In the genomic region with DNA sequence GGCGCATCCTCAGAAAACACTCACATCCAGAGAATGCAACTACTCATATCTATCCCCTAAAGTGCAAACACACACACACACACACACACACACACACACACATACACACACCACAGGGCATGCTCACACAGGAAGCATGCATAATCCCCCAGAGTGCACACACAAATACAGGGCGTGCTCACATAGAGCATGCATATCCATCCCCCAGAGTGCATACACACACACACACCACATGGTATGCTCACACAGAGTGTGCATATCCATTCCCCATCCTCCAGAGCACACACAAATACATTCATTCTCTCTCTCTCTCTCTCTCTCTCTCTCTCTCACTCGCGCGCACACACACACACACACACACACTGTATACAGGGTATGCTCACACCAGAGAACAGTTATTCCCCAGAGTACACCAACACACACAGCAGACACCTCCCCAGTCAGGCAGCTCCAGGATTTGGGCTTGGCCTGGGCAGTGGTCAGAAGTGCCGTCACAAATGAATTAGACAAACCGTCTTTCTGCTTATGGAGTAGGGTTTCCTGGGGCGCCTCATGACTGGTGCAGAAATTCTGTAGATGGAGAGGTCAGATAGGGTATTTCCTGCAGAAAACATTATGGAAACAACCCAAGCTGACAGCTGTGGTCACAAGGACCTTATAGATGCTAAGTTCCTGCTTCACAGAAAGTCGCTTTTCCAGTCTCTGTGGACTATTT, we compare ENCODE assay signal across 10 mouse cellular contexts. TPM values are rescaled to one million over a fixed set of nuclear protein-coding genes. Genes with fewer than 3 reads are reported as not detected.
A peak's percentile ranks its signal among the peaks of the same experiment; 100 is the strongest.
DNase-seq lines count a peak whose midpoint lies in the region; ATAC-seq lines count a peak whose summit lies in the region.
"Had no signal": no experiment of that assay in that cellular context is flagged by ENCODE, and none has a peak within 500 bp of the region (broad histone marks: within the 10 kb centered on the region; RNA-seq: fewer than 3 reads in every experiment).

No protein-coding gene starts in this region.

- no peaks in the 10 kb centered on the region for H3K9me3 ChIP-seq in forebrain, embryonic 11.5 days (ENCODE audit: control insufficient read depth, low read length)
- no peaks in the 10 kb centered on the region for H3K9me3 ChIP-seq in forebrain, embryonic 12.5 days
- no peaks in the 10 kb centered on the region for H3K9me3 ChIP-seq in midbrain, embryonic 11.5 days (ENCODE audit: control insufficient read depth, low read length)
- H3K9me3 ChIP-seq in midbrain, embryonic 14.5 days (ENCODE audit: control insufficient read depth, low read length), result no peaks in the 10 kb centered on the region
- H3K9me3 ChIP-seq in limb, embryonic 10.5 days (replicated peaks), result no peaks in the 10 kb centered on the region
- no peaks in the 10 kb centered on the region for H3K9me3 ChIP-seq in stomach, embryonic 15.5 days

- 77% methylated on average over 9 of the region's 9 CpGs for WGBS in forebrain, embryonic 11.5 days
- 87% methylated on average over 9 of the region's 9 CpGs for WGBS in forebrain, embryonic 12.5 days
- WGBS in midbrain, embryonic 11.5 days, result 77% methylated on average over 9 of the region's 9 CpGs
- WGBS in midbrain, embryonic 14.5 days, result 82% methylated on average over 9 of the region's 9 CpGs
- WGBS in limb, embryonic 10.5 days, result 67% methylated on average over 9 of the region's 9 CpGs
- WGBS in stomach, embryonic 15.5 days, result 60% methylated on average over 9 of the region's 9 CpGs

- 0 out of 2 replicates have a peak, but pooled peaks have one; percentile 22 for ATAC-seq in forebrain, embryonic 11.5 days (replicated peaks; ENCODE audit: low FRiP score)
- ATAC-seq in forebrain, embryonic 12.5 days (ENCODE audit: low FRiP score), result no peak
- peak; percentile 22; the same call in 1 of the 2 replicates for ATAC-seq in midbrain, embryonic 11.5 days (ENCODE audit: low FRiP score)
- ATAC-seq in midbrain, embryonic 14.5 days (ENCODE audit: low FRiP score, low TSS enrichment), result no peak
- 0 out of 2 replicates have a peak, but pooled peaks have one; percentile 28 for ATAC-seq in stomach, embryonic 15.5 days (ENCODE audit: insufficient read depth, low FRiP score, low read depth)

- no peak overlapping the region for H3K27ac ChIP-seq in forebrain, embryonic 11.5 days (ENCODE audit: low read depth, low read length)
- H3K27ac ChIP-seq in forebrain, embryonic 12.5 days, result no peak overlapping the region
- no peak overlapping the region for H3K27ac ChIP-seq in midbrain, embryonic 11.5 days (ENCODE audit: low read depth, low read length)
- no peak overlapping the region for H3K27ac ChIP-seq in midbrain, embryonic 14.5 days (replicated peaks; ENCODE audit: low read depth, low read length)
- peak overlapping the region; percentile 79 for H3K27ac ChIP-seq in limb, embryonic 10.5 days
- peak overlapping the region; percentile 69 for H3K27ac ChIP-seq in stomach, embryonic 15.5 days

- H3K4me1 ChIP-seq in forebrain, embryonic 11.5 days (replicated peaks; ENCODE audit: control insufficient read depth, insufficient read depth, low read length), result no peaks in the 10 kb centered on the region; the same call in 1 of the 2 replicates
- peaks cover 27% of the 10 kb centered on the region for H3K4me1 ChIP-seq in forebrain, embryonic 12.5 days
- peaks cover 5% of the 10 kb centered on the region for H3K4me1 ChIP-seq in midbrain, embryonic 11.5 days (ENCODE audit: control insufficient read depth, insufficient read depth, low read length)
- H3K4me1 ChIP-seq in midbrain, embryonic 14.5 days (ENCODE audit: control insufficient read depth, insufficient read depth, low read length), result peaks cover 12% of the 10 kb centered on the region
- peaks cover 95% of the 10 kb centered on the region for H3K4me1 ChIP-seq in limb, embryonic 10.5 days
- peaks cover 32% of the 10 kb centered on the region for H3K4me1 ChIP-seq in stomach, embryonic 15.5 days

- no peak for DNase-seq in forebrain, embryonic 11.5 days (ENCODE audit: low spot score)
- DNase-seq in midbrain, embryonic 11.5 days (ENCODE audit: low spot score, missing footprints), result no peak
- no peak for DNase-seq in midbrain, embryonic 14.5 days
- DNase-seq in limb, embryonic 10.5 days (ENCODE audit: low spot score), result no peak
- DNase-seq in retina, postnatal 1 day, result no peak
- DNase-seq in left cerebral cortex, adult 9 months (ENCODE audit: low spot score in 2 of 2), result no peak
- DNase-seq: adrenal gland, postnatal 10 days; layer of hippocampus, adult 9-11 months had no signal

- no peak overlapping the region for H3K4me3 ChIP-seq in forebrain, embryonic 11.5 days (ENCODE audit: low read depth, low read length)
- H3K4me3 ChIP-seq in forebrain, embryonic 12.5 days (replicated peaks), result no peak overlapping the region
- no peak overlapping the region for H3K4me3 ChIP-seq in midbrain, embryonic 11.5 days (ENCODE audit: low read depth, low read length)
- H3K4me3 ChIP-seq in midbrain, embryonic 14.5 days (replicated peaks; ENCODE audit: low read depth, low read length), result no peak overlapping the region
- H3K4me3 ChIP-seq in limb, embryonic 10.5 days, result no peak overlapping the region
- no peak overlapping the region for H3K4me3 ChIP-seq in stomach, embryonic 15.5 days (replicated peaks)

- H3K27me3 ChIP-seq in forebrain, embryonic 11.5 days (ENCODE audit: control insufficient read depth, insufficient read depth, low read length), result no peaks in the 10 kb centered on the region
- no peaks in the 10 kb centered on the region; the same call in 1 of the 2 replicates for H3K27me3 ChIP-seq in forebrain, embryonic 12.5 days
- no peaks in the 10 kb centered on the region for H3K27me3 ChIP-seq in midbrain, embryonic 11.5 days (ENCODE audit: control insufficient read depth, insufficient read depth, low read length)
- no peaks in the 10 kb centered on the region for H3K27me3 ChIP-seq in midbrain, embryonic 14.5 days (ENCODE audit: control insufficient read depth, insufficient read depth, low read length)
- no peaks in the 10 kb centered on the region for H3K27me3 ChIP-seq in limb, embryonic 10.5 days (ENCODE audit: low read depth, poor library complexity, severe bottlenecking)
- no peaks in the 10 kb centered on the region for H3K27me3 ChIP-seq in stomach, embryonic 15.5 days (replicated peaks)

- no peak overlapping the region for H3K4me2 ChIP-seq in forebrain, embryonic 11.5 days (ENCODE audit: low read depth, low read length, severe bottlenecking)
- no peak overlapping the region for H3K4me2 ChIP-seq in forebrain, embryonic 12.5 days
- H3K4me2 ChIP-seq in midbrain, embryonic 11.5 days, result no peak overlapping the region
- no peak overlapping the region for H3K4me2 ChIP-seq in midbrain, embryonic 14.5 days (ENCODE audit: low read length)
- H3K4me2 ChIP-seq in stomach, embryonic 15.5 days, result no peak overlapping the region

- no peak overlapping the region for H3K9ac ChIP-seq in forebrain, embryonic 11.5 days (ENCODE audit: low read length)
- H3K9ac ChIP-seq in forebrain, embryonic 12.5 days, result no peak overlapping the region
- no peak overlapping the region for H3K9ac ChIP-seq in midbrain, embryonic 11.5 days (ENCODE audit: low read length)
- H3K9ac ChIP-seq in midbrain, embryonic 14.5 days (replicated peaks; ENCODE audit: low read length), result no peak overlapping the region
- no peak overlapping the region for H3K9ac ChIP-seq in stomach, embryonic 15.5 days

- no peaks in the 10 kb centered on the region for H3K36me3 ChIP-seq in forebrain, embryonic 11.5 days (ENCODE audit: control insufficient read depth, insufficient read depth, low read length)
- no peaks in the 10 kb centered on the region; the same call in 1 of the 2 replicates for H3K36me3 ChIP-seq in forebrain, embryonic 12.5 days (replicated peaks)
- H3K36me3 ChIP-seq in midbrain, embryonic 11.5 days (ENCODE audit: control insufficient read depth, insufficient read depth, low read length), result no peaks in the 10 kb centered on the region
- H3K36me3 ChIP-seq in midbrain, embryonic 14.5 days (ENCODE audit: control insufficient read depth, insufficient read depth, low read length), result no peaks in the 10 kb centered on the region
- peaks cover 4% of the 10 kb centered on the region for H3K36me3 ChIP-seq in limb, embryonic 10.5 days
- H3K36me3 ChIP-seq in stomach, embryonic 15.5 days, result no peaks in the 10 kb centered on the region

RNA-seq across cellular contexts. Expression of a gene that starts 5.6 kb away (rescaled TPM):
- 29.8 and 38.0 TPM in 2 replicates for polyA plus RNA-seq in forebrain, embryonic 11.5 days (2014; fragmentation: Nextera tagmentation; extraction: Ambion mirVana)
- 22.7 and 26.9 TPM in 2 replicates for polyA plus RNA-seq in forebrain, embryonic 12.5 days (2016; fragmentation: Nextera tagmentation; extraction: Ambion mirVana)
- 33.1 and 35.7 TPM in 2 replicates for polyA plus RNA-seq in midbrain, embryonic 11.5 days (2014; fragmentation: Nextera tagmentation; extraction: Ambion mirVana)
- polyA plus RNA-seq in midbrain, embryonic 14.5 days (2014; fragmentation: Nextera tagmentation; extraction: Ambion mirVana), result 21.4 and 26.6 TPM in 2 replicates
- polyA plus RNA-seq in limb, embryonic 10.5 days (2016; fragmentation: Nextera tagmentation; extraction: Ambion mirVana), result 53.3 and 53.6 TPM in 2 replicates
- 36.6 and 39.8 TPM in 2 replicates for polyA plus RNA-seq in stomach, embryonic 15.5 days (2015; fragmentation: Nextera tagmentation; extraction: Ambion mirVana)

Comparison
In these comparisons a context has a peak if more than half of its experiments do, and no peak if none do; other contexts are left out.
1. ATAC-seq: peak in forebrain, embryonic 11.5 days (single experiment), midbrain, embryonic 11.5 days (single experiment) and stomach, embryonic 15.5 days (single experiment); none in forebrain, embryonic 12.5 days (single experiment) and midbrain, embryonic 14.5 days (single experiment).
2. H3K27ac ChIP-seq: peak in limb, embryonic 10.5 days (single experiment) and stomach, embryonic 15.5 days (single experiment); none in forebrain, embryonic 11.5 days (single experiment), forebrain, embryonic 12.5 days (single experiment), midbrain, embryonic 11.5 days (single experiment) and midbrain, embryonic 14.5 days (single experiment).